Mouse (Mus musculus) monocyte, adult 2 months (primary cell): Measurements from ENCODE around the gene Nynrin.

Experiments
- DNase-seq, 2 experiments: peaks; one replicate each; pipeline ENCODE4 v3.0.0; 2022; ENCODE audit warnings: low spot score in 2 of 2, low read depth in 1 of 2

The Nynrin gene

DNA sequence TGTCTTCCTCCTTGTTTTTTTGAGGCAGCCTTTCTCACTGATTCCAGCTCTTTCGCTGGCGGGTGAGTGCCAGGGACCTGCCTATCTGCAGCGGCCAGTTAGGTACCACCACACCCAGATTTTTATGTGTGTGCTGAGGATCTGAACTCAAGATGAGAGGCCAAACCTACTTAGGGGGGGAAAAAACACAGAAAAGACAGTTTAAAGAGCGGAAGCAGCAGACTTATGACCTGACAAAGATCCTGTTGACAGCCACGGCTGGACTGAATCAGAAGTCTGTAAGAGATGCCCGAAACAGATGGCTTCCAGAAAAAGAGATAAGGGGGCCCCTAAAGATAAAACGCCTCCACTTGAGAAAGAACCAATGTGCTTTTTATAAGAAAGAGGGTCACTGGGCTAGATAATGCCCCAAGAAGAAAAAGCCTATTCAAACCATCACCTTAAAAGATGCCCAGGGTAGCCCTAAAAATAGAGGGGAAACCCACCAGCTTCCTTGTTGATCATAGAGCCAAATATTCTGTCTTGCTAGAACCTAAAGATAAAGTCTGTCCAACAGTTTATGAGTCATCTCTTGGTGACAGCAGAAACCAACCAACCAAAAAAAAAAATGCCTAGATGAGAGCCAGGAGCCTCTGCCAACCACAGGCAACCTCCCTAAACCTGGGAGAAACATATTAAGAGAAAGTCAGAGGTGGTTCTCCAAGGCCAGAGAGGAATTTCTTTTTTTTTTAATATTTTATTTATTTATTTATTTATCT, 68.8 kb downstream of the Nynrin start:
- DNase-seq = no peak
